Mouse (Mus musculus) embryonic facial prominence, embryonic 13.5 days (tissue): ENCODE results near the gene Apon. TPM values are rescaled to one million over a fixed set of nuclear protein-coding genes. Genes with fewer than 3 reads are reported as not detected.

ENCODE experiments used
- ATAC-seq: fragments of 200-750 bp; cut with Nextera tagmentation; 2 replicates; pipeline ENCODE4 v1.8.0; 2017; ENCODE audit warnings: low read depth; ENCODE audit not compliant: insufficient number of reproducible peaks, insufficient read depth, low FRiP score, low TSS enrichment
- H3K27ac ChIP-seq: fragments of 300-500 bp; sonication (generic); 2 replicates; pipeline ENCODE4 v1.5.1; 2015; ENCODE audit warnings: moderate library complexity, mild to moderate bottlenecking, inconsistent platforms
- H3K27me3 ChIP-seq: fragments of 300-500 bp; sonication (generic); 2 replicates; pipeline ENCODE4 v1.6.1; 2015; ENCODE audit warnings: mild to moderate bottlenecking, inconsistent platforms
- H3K36me3 ChIP-seq: fragments of 300-500 bp; sonication (generic); 2 replicates; pipeline ENCODE4 v1.6.1; 2015; ENCODE audit warnings: mild to moderate bottlenecking, inconsistent platforms
- H3K4me1 ChIP-seq: fragments of 300-500 bp; sonication (generic); 2 replicates; pipeline ENCODE4 v1.6.1; 2015; ENCODE audit warnings: inconsistent platforms
- H3K4me2 ChIP-seq: fragments of 300-500 bp; sonication (generic); 2 replicates; pipeline ENCODE4 v1.6.1; 2015; ENCODE audit warnings: moderate library complexity, mild to moderate bottlenecking, inconsistent platforms
- H3K4me3 ChIP-seq: fragments of 300-500 bp; sonication (generic); 2 replicates; pipeline ENCODE4 v1.5.1; 2015; ENCODE audit warnings: mild to moderate bottlenecking, inconsistent platforms
- H3K9ac ChIP-seq: fragments of 300-500 bp; sonication (generic); 2 replicates; pipeline ENCODE4 v1.6.1; 2015; ENCODE audit warnings: mild to moderate bottlenecking, inconsistent platforms
- H3K9me3 ChIP-seq: fragments of 300-500 bp; sonication (generic); 2 replicates; pipeline ENCODE4 v1.6.1; 2016; ENCODE audit warnings: inconsistent platforms
- WGBS: fragments of 180-500 bp; shearing (Covaris S2); methylation state at CpG from one replicate; pipeline ENCODE4 v1.1.7; 2015; ENCODE audit warnings: mixed read lengths; 5-methylcytosine and 5-hydroxymethylcytosine counted together
- polyA plus RNA-seq: library from polyadenylated mRNA; unstranded; fragments of >200 nt; fragmentation: Nextera tagmentation; extraction: Ambion mirVana; gene quantifications from 2 replicates; pipeline ENCODE4 v1.2.1, GENCODE M21; 2015

Apon gene
- polyA plus RNA-seq, 1 experiment from 2014 or later: 0.58 TPM

DNA sequence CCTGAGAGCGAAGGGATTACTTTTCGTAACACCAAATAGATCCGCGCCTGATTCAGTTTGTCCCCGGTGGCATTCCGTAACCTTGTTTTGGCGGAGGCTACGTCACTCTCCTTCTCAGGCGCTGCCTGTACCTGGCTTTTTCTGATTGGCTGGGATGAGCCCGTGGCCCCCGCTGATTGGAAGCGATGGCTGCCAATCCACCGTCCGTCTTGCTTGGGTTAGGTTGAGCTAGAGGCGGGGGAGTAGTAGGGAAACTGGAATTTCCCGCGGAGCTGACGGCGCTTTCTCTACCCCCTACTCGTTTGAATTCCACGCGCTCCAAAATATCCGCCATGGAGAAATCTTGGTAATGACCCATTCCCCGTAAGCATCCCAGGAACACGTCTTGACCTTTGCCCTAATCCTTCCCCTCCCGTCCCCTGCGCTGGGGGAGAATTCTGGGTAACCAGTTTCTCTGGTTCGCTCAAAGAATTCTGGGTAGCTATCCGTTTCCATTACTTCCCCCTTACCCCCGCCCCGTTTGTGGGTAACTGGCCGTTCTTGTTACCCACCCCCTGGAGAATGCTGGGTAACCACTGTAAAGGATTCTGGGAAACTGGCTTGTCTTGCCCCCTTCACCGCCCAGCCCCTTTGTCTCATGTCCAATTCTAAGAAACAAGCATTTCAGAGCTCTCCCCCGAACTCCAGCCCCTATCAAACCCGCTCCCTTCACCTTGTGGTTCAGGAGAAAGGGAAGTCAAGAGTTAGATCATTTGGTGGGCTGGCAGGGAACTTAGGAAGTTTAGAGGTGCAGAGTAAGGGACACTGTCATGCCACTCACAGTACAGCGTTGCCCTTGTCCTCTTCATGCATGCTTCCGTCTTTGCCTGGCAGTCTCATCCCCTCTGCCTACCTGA is 49.5 kb downstream of the Apon start, which contains the start of gene Pan2:
Pan2 (plus strand) TSS at position 210 of the 896 bp plus-strand sequence.
- 1% methylated on average over 37 of the region's 37 CpGs for WGBS
- peak within 1 kb of the TSS; percentile 60 for H3K4me3 ChIP-seq
- peaks cover 9% of the 10 kb centered on the region for H3K36me3 ChIP-seq

More for the DNA sequence above, 49.5 kb downstream of the Apon start, which contains the start of gene Pan2:
- ATAC-seq: peak; percentile 97
- H3K4me2 ChIP-seq: peak within 1 kb of the TSS; percentile 76
- H3K27ac ChIP-seq: peak within 1 kb of the TSS; percentile 96
- peaks cover 16% of the 10 kb centered on the region for H3K4me1 ChIP-seq
- peak within 1 kb of the TSS; percentile 87 for H3K9ac ChIP-seq
- H3K9me3 ChIP-seq: no peaks in the 10 kb centered on the region
- no peaks in the 10 kb centered on the region for H3K27me3 ChIP-seq

Other genes starting within 250 kb of the Apon start
- gene Hsd17b6, start 246.5 kb upstream of the Apon start, polyA plus RNA-seq: not detected in 2 replicates
- 92.1 and 92.2 TPM in 2 replicates for gene Prim1, start 238.9 kb upstream of the Apon start, polyA plus RNA-seq
- 789 and 900 TPM in 2 replicates for gene Naca, start 218.5 kb upstream of the Apon start, polyA plus RNA-seq
- gene Ptges3, start 195.1 kb upstream of the Apon start, polyA plus RNA-seq: 537 and 556 TPM in 2 replicates
- gene Atp5b, start 170.8 kb upstream of the Apon start, polyA plus RNA-seq: 1,953 and 2,050 TPM in 2 replicates
- gene Baz2a, start 162.5 kb upstream of the Apon start, polyA plus RNA-seq: 10.9 and 11.4 TPM in 2 replicates
- 39.7 and 42.2 TPM in 2 replicates for gene Rbms2, start 73.8 kb upstream of the Apon start, polyA plus RNA-seq
- 2.2 TPM in 2 replicates for gene Gls2, start 59.6 kb upstream of the Apon start, polyA plus RNA-seq
- gene Spryd4, start 42.3 kb upstream of the Apon start, polyA plus RNA-seq: 31.6 and 32.3 TPM in 2 replicates
- 0.14 and 0.51 TPM in 2 replicates for gene Mip, start 28.3 kb upstream of the Apon start, polyA plus RNA-seq
- gene Timeless, start 22.0 kb upstream of the Apon start, polyA plus RNA-seq: 65.4 and 79.4 TPM in 2 replicates
- gene Apof, start 14.6 kb downstream of the Apon start, polyA plus RNA-seq: 2.0 TPM in 1 of 2 replicates, not detected in the other
- 15.7 and 19.0 TPM in 2 replicates for gene Stat2, start 16.5 kb downstream of the Apon start, polyA plus RNA-seq
- 0.23 and 0.25 TPM in 2 replicates for gene Il23a, start 44.7 kb downstream of the Apon start, polyA plus RNA-seq
- gene Pan2, start 49.2 kb downstream of the Apon start, polyA plus RNA-seq: 31.8 and 32.3 TPM in 2 replicates
- 349 and 362 TPM in 2 replicates for gene Cnpy2, start 68.4 kb downstream of the Apon start, polyA plus RNA-seq
- gene Cs, start 83.6 kb downstream of the Apon start, polyA plus RNA-seq: 160 and 179 TPM in 2 replicates
- gene Coq10a, start 114.9 kb downstream of the Apon start, polyA plus RNA-seq: 13.1 and 16.2 TPM in 2 replicates
- 15.0 and 16.0 TPM in 2 replicates for gene Ankrd52, start 123.0 kb downstream of the Apon start, polyA plus RNA-seq
- gene Slc39a5, start 147.1 kb downstream of the Apon start, polyA plus RNA-seq: 0.20 and 0.92 TPM in 2 replicates
- gene Nabp2, start 157.4 kb downstream of the Apon start, polyA plus RNA-seq: 72.3 and 73.0 TPM in 2 replicates
- 45.4 and 46.7 TPM in 2 replicates for gene Rnf41, start 157.6 kb downstream of the Apon start, polyA plus RNA-seq
- 111 and 119 TPM in 2 replicates for gene Smarcc2, start 205.2 kb downstream of the Apon start, polyA plus RNA-seq
- 961 and 1,001 TPM in 2 replicates for gene Myl6, start 240.0 kb downstream of the Apon start, polyA plus RNA-seq
- 2.8 and 4.0 TPM in 2 replicates for gene Myl6b, start 244.6 kb downstream of the Apon start, polyA plus RNA-seq